Mouse (Mus musculus): ENCODE data around the gene Ndc1. TPM values are rescaled to one million over a fixed set of nuclear protein-coding genes. Genes with fewer than 3 reads are reported as not detected.
A peak's percentile ranks its signal among the peaks of the same experiment; 100 is the strongest.

Gene Ndc1
- polyA plus RNA-seq, 1 experiment, result 17.2 TPM

DNA sequence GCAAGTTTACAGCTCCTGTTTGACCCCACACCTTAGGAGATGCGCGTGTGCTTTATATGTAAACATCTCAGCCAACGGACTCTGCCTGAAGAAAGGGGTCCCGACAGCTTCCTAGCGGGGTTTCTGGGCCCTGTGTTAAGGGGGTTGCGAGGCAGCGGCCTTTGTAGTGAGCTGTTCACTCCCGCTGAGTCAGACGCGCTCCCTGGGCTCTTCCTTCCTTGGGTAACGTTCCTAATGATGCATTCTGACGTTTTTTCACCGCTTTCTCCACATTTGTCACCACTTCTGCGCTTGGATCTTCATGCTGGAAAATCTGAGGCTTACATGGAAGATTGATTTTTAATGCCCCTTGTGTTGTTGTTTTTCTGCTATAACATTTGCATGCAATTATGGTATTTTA, 54.1 kb downstream of the Ndc1 start:
- Histone ChIP-seq H3K27ac (ENCODE audit: control insufficient read depth, insufficient read depth, low read depth, low read length, poor library complexity) (no peak overlapping the region), H3K4me1 (ENCODE audit: control insufficient read depth, insufficient read depth, low read length) (no peaks in the 10 kb centered on the region; the same call in 1 of the 2 replicates), H3K4me3 (replicated peaks; ENCODE audit: control insufficient read depth, low read depth, low read length) (no peak overlapping the region)
- no peak for TF ChIP-seq POLR2A (IDR thresholded peaks at IDR 0.05; ENCODE audit: borderline replicate concordance, control insufficient read depth, low read depth, low read length)
- TF ChIP-seq CTCF (IDR thresholded peaks at IDR 0.05; ENCODE audit: control insufficient read depth, insufficient read depth, low read length), result no peak
- 9% methylated on average over 14 of the region's 14 CpGs for WGBS

- no peak overlapping the region for H3K4me3 ChIP-seq (replicated peaks; ENCODE audit: control insufficient read depth, low read depth, low read length)
- no peak overlapping the region for H3K27ac ChIP-seq (ENCODE audit: control insufficient read depth, insufficient read depth, low read depth, low read length, poor library complexity)
- 30% methylated on average over 6 of the region's 6 CpGs for WGBS
- TF ChIP-seq CTCF (IDR thresholded peaks at IDR 0.05; ENCODE audit: control insufficient read depth, insufficient read depth, low read length), result peak; percentile 30
- TF ChIP-seq POLR2A (IDR thresholded peaks at IDR 0.05; ENCODE audit: borderline replicate concordance, control insufficient read depth, low read depth, low read length), result no peak
- no peaks in the 10 kb centered on the region; the same call in 1 of the 2 replicates for H3K4me1 ChIP-seq (ENCODE audit: control insufficient read depth, insufficient read depth, low read length)
Measured at GRCm38 (mm10) chr4:107422176-107422575, 54.6 kb downstream of the Ndc1 start.

- 86% methylated on average over 12 of the region's 12 CpGs for WGBS
- Histone ChIP-seq H3K4me1 (ENCODE audit: control insufficient read depth, insufficient read depth, low read length) (no peaks in the 10 kb centered on the region; the same call in 1 of the 2 replicates), H3K4me3 (replicated peaks; ENCODE audit: control insufficient read depth, low read depth, low read length) (no peak overlapping the region), H3K27ac (ENCODE audit: control insufficient read depth, insufficient read depth, low read depth, low read length, poor library complexity) (no peak overlapping the region)
- TF ChIP-seq CTCF (IDR thresholded peaks at IDR 0.05; ENCODE audit: control insufficient read depth, insufficient read depth, low read length) (no peak), POLR2A (IDR thresholded peaks at IDR 0.05; ENCODE audit: borderline replicate concordance, control insufficient read depth, low read depth, low read length) (no peak)
Measured at GRCm38 (mm10) chr4:107425616-107426015, 58.0 kb downstream of the Ndc1 start.

GRCm38 (mm10) chr4:107426631-107427030, 59.0 kb downstream of the Ndc1 start:
- no peak overlapping the region for H3K27ac ChIP-seq (ENCODE audit: control insufficient read depth, insufficient read depth, low read depth, low read length, poor library complexity)
- no peak overlapping the region for H3K4me3 ChIP-seq (replicated peaks; ENCODE audit: control insufficient read depth, low read depth, low read length)
- no peaks in the 10 kb centered on the region; the same call in 1 of the 2 replicates for H3K4me1 ChIP-seq (ENCODE audit: control insufficient read depth, insufficient read depth, low read length)
- WGBS, result 80% methylated on average over 9 of the region's 9 CpGs
- TF ChIP-seq POLR2A (IDR thresholded peaks at IDR 0.05; ENCODE audit: borderline replicate concordance, control insufficient read depth, low read depth, low read length) (no peak), CTCF (IDR thresholded peaks at IDR 0.05; ENCODE audit: control insufficient read depth, insufficient read depth, low read length) (no peak)

- Histone ChIP-seq H3K4me1 (ENCODE audit: control insufficient read depth, insufficient read depth, low read length) (no peaks in the 10 kb centered on the region), H3K4me3 (replicated peaks; ENCODE audit: control insufficient read depth, low read depth, low read length) (no peak overlapping the region), H3K27ac (ENCODE audit: control insufficient read depth, insufficient read depth, low read depth, low read length, poor library complexity) (no peak overlapping the region)
- WGBS, result 78% methylated on average over 5 of the region's 5 CpGs
- TF ChIP-seq CTCF (IDR thresholded peaks at IDR 0.05; ENCODE audit: control insufficient read depth, insufficient read depth, low read length), result no peak
- TF ChIP-seq POLR2A (IDR thresholded peaks at IDR 0.05; ENCODE audit: borderline replicate concordance, control insufficient read depth, low read depth, low read length), result no peak
Measured at GRCm38 (mm10) chr4:107432717-107433116, 65.1 kb downstream of the Ndc1 start.

GRCm38 (mm10) chr4:107433998-107434355, 66.4 kb downstream of the Ndc1 start:
- TF ChIP-seq CTCF (IDR thresholded peaks at IDR 0.05; ENCODE audit: control insufficient read depth, insufficient read depth, low read length) (no peak), POLR2A (IDR thresholded peaks at IDR 0.05; ENCODE audit: borderline replicate concordance, control insufficient read depth, low read depth, low read length) (no peak)
- Histone ChIP-seq H3K4me1 (ENCODE audit: control insufficient read depth, insufficient read depth, low read length) (no peaks in the 10 kb centered on the region), H3K4me3 (replicated peaks; ENCODE audit: control insufficient read depth, low read depth, low read length) (no peak overlapping the region), H3K27ac (ENCODE audit: control insufficient read depth, insufficient read depth, low read depth, low read length, poor library complexity) (no peak overlapping the region)
- 12% methylated on average over 15 of the region's 15 CpGs for WGBS

- no peak within 1 kb of the TSS for H3K27ac ChIP-seq (ENCODE audit: control insufficient read depth, insufficient read depth, low read depth, low read length, poor library complexity)
- no peaks in the 10 kb centered on the region for H3K4me1 ChIP-seq (ENCODE audit: control insufficient read depth, insufficient read depth, low read length)
- no peak for TF ChIP-seq POLR2A (IDR thresholded peaks at IDR 0.05; ENCODE audit: borderline replicate concordance, control insufficient read depth, low read depth, low read length)
- TF ChIP-seq CTCF (IDR thresholded peaks at IDR 0.05; ENCODE audit: control insufficient read depth, insufficient read depth, low read length), result no peak
- WGBS, result under 1% methylated on average over 105 of the region's 112 CpGs
- no peak within 1 kb of the TSS for H3K4me3 ChIP-seq (replicated peaks; ENCODE audit: control insufficient read depth, low read depth, low read length)
Measured at GRCm38 (mm10) chr4:107434356-107435237, 67.0 kb downstream of the Ndc1 start, which contains the start of gene Glis1. Glis1 (plus strand) TSS chr4:107434591.

GRCm38 (mm10) chr4:107435238-107435946, 67.8 kb downstream of the Ndc1 start:
- Histone ChIP-seq H3K27ac (ENCODE audit: control insufficient read depth, insufficient read depth, low read depth, low read length, poor library complexity) (no peak overlapping the region), H3K4me3 (replicated peaks; ENCODE audit: control insufficient read depth, low read depth, low read length) (no peak overlapping the region), H3K4me1 (ENCODE audit: control insufficient read depth, insufficient read depth, low read length) (no peaks in the 10 kb centered on the region)
- 6% methylated on average over 47 of the region's 47 CpGs for WGBS
- TF ChIP-seq CTCF (IDR thresholded peaks at IDR 0.05; ENCODE audit: control insufficient read depth, insufficient read depth, low read length), result no peak
- no peak for TF ChIP-seq POLR2A (IDR thresholded peaks at IDR 0.05; ENCODE audit: borderline replicate concordance, control insufficient read depth, low read depth, low read length)
